Mouse (Mus musculus) heart, adult 2 months (tissue): ENCODE measurements at regions not wholly inside any gene's neighbourhood (a gene's known extent, or its start where the extent isn't known, plus 50 kb on each side); places are given as distances from the start of the nearest gene placed in this dataset.

Experiments
- CTCF ChIP-seq: fragments of 200-600 bp; IDR thresholded peaks from 2 replicates; pipeline ENCODE4 v1.8.1; 2022; ENCODE audit warnings: antibody characterized with exemption, mild to moderate bottlenecking, moderate library complexity
- POLR2A ChIP-seq: fragments of 200-500 bp; IDR thresholded peaks from 2 replicates; pipeline ENCODE4 v1.6.1; 2011; ENCODE audit warnings: mild to moderate bottlenecking, low read depth, low read length, control low read depth; ENCODE audit not compliant: insufficient read depth

DNA sequence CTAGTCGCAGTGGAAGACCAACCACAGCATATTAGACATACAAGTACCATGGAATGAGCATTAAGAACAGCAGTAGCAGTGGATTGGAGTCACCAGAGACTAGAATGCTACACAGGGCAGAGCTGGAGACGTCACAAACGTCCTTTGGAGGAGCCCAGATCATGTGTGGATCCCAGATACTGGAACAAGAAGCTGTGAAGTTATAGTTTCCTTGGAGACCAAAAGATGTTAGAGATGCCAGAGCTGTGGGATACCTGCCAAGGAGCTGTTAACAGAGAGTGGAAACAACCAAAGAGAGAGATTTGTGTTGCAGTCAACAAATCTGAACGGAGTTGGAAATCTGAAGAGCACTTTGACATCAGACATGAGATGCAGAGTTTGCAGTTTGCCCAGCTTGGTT, 523.8 kb upstream of the Dmac1 start:
- no peak for TF ChIP-seq POLR2A
- TF ChIP-seq CTCF = no peak
